Mouse (Mus musculus) heart, adult 2 months (tissue): ENCODE data around the gene Dop1b.

Source experiments
- CTCF ChIP-seq: fragments of 200-600 bp; IDR thresholded peaks from 2 replicates; pipeline ENCODE4 v1.8.1; 2022; ENCODE audit warnings: antibody characterized with exemption, mild to moderate bottlenecking, moderate library complexity
- EP300 ChIP-seq: fragments of 200-500 bp; IDR thresholded peaks from 2 replicates; pipeline ENCODE4 v1.6.1; 2011; ENCODE audit warnings: low read depth, low read length, control low read depth; ENCODE audit not compliant: insufficient read depth
- POLR2A ChIP-seq: fragments of 200-500 bp; IDR thresholded peaks from 2 replicates; pipeline ENCODE4 v1.6.1; 2011; ENCODE audit warnings: mild to moderate bottlenecking, low read depth, low read length, control low read depth; ENCODE audit not compliant: insufficient read depth

DNA sequence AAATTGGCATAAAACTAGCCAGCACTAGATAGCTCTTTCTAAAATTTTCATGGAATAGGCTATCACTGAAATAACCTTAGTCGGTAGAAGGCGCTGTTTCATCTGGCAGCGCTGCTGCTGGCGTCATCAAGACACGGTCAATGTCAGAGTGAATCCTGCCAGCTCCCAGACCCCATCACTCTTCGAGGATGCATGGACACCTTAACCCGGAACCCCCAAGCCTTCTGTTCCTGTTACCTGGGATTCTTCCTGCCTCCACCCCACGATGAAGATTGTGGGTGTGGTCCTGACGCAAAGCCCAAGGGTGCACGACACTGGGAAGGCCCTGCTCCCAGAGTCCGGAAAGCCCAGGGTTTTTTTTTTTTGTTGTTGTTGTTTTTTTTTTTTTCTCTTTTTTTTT lies 780 bp upstream of the Dop1b start:
- TF ChIP-seq CTCF (peak; percentile 88), POLR2A (no peak; the same call in 1 of the 2 replicates), EP300 (0 out of 2 replicates have a peak, but pooled peaks have one; percentile 29)
